ENCODE assay signal across 21 mouse cellular contexts in genomic region chr2:166121681-166122355, GRCm38 (mm10). TPM values are rescaled to one million over a fixed set of nuclear protein-coding genes. Genes with fewer than 3 reads are reported as not detected.
DNase-seq lines count a peak whose midpoint lies in the region; ATAC-seq and TF ChIP-seq lines count a peak whose summit lies in the region.
"Had no signal": no experiment of that assay in that cellular context is flagged by ENCODE, and none has a peak within 500 bp of the region (broad histone marks: within the 10 kb centered on the region; RNA-seq: fewer than 3 reads in every experiment).

No protein-coding gene starts in this region.

- H3K9ac ChIP-seq in heart, embryonic 15.5 days, result no peak overlapping the region
- no peak overlapping the region for H3K9ac ChIP-seq in heart, embryonic 11.5 days (ENCODE audit: low read depth, low read length)
- no peak overlapping the region for H3K9ac ChIP-seq in liver, postnatal 0 days (replicated peaks)
- no peak overlapping the region for H3K9ac ChIP-seq in liver, embryonic 12.5 days
- H3K9ac ChIP-seq: forebrain, embryonic 15.5 days; lung, embryonic 15.5 days; midbrain, embryonic 13.5 days; neural tube, embryonic 15.5 days had no signal

- peaks cover 45% of the 10 kb centered on the region for H3K4me1 ChIP-seq in heart, embryonic 15.5 days (replicated peaks)
- peaks cover 9% of the 10 kb centered on the region for H3K4me1 ChIP-seq in heart, embryonic 11.5 days (ENCODE audit: control insufficient read depth, insufficient read depth, low read length)
- H3K4me1 ChIP-seq in liver, postnatal 0 days (ENCODE audit: insufficient read depth), result no peaks in the 10 kb centered on the region
- no peaks in the 10 kb centered on the region for H3K4me1 ChIP-seq in liver, embryonic 12.5 days
- H3K4me1 ChIP-seq: forebrain, embryonic 15.5 days; midbrain, embryonic 13.5 days had no signal

- DNase-seq in liver, postnatal 0 days, result peak; percentile 38
- DNase-seq in kidney, postnatal 14 days, result peak; percentile 59
- DNase-seq in adrenal gland, adult (ENCODE audit: inconsistent age in 2 of 2, low spot score in 1 of 2), result no peak
- no peak for DNase-seq in adrenal gland, adult 8-10 months
- DNase-seq: adrenal gland, postnatal 14 days; cerebellum, adult 18-20 months; heart, adult 2 months; heart, postnatal 4 days; right cerebral cortex, postnatal 25 days; thymus, postnatal 25 days had no signal

- TF ChIP-seq EP300 in liver, postnatal 0 days (IDR thresholded peaks at IDR 0.05; ENCODE audit: low read depth), result no peak

- H3K4me3 ChIP-seq in heart, embryonic 15.5 days, result no peak overlapping the region
- no peak overlapping the region for H3K4me3 ChIP-seq in heart, embryonic 11.5 days (ENCODE audit: low read depth, low read length)
- H3K4me3 ChIP-seq in liver, postnatal 0 days (ENCODE audit: low read depth, low read length), result no peak overlapping the region
- H3K4me3 ChIP-seq in liver, embryonic 12.5 days, result no peak overlapping the region
- H3K4me3 ChIP-seq: erythroblast, embryonic 14.5 days; forebrain, embryonic 15.5 days; heart, adult 2 months; lung, embryonic 15.5 days; midbrain, embryonic 13.5 days; myocyte; neural tube, embryonic 15.5 days had no signal

- H3K27me3 ChIP-seq in heart, embryonic 15.5 days, result no peaks in the 10 kb centered on the region
- no peaks in the 10 kb centered on the region for H3K27me3 ChIP-seq in heart, embryonic 11.5 days (ENCODE audit: control insufficient read depth, insufficient read depth, low read length)
- H3K27me3 ChIP-seq in liver, postnatal 0 days (ENCODE audit: insufficient read depth, low read length), result no peaks in the 10 kb centered on the region
- no peaks in the 10 kb centered on the region for H3K27me3 ChIP-seq in liver, embryonic 12.5 days (replicated peaks)
- H3K27me3 ChIP-seq: forebrain, embryonic 15.5 days; lung, embryonic 15.5 days; midbrain, embryonic 13.5 days; neural tube, embryonic 15.5 days had no signal

- no peak for TF ChIP-seq CTCF in liver, postnatal 0 days (IDR thresholded peaks at IDR 0.05; ENCODE audit: low read depth)

- no peak overlapping the region for H3K4me2 ChIP-seq in heart, embryonic 15.5 days
- no peak overlapping the region for H3K4me2 ChIP-seq in heart, embryonic 11.5 days
- no peak overlapping the region for H3K4me2 ChIP-seq in liver, postnatal 0 days (ENCODE audit: low read depth, low read length)
- H3K4me2 ChIP-seq in liver, embryonic 12.5 days, result no peak overlapping the region
- H3K4me2 ChIP-seq: forebrain, embryonic 15.5 days; liver, embryonic 11.5 days; lung, embryonic 15.5 days; midbrain, embryonic 13.5 days; neural tube, embryonic 15.5 days had no signal

- no peak for ATAC-seq in heart, embryonic 15.5 days (replicated peaks; ENCODE audit: insufficient number of reproducible peaks, insufficient read depth, low FRiP score, low read depth)
- no peak for ATAC-seq in heart, embryonic 11.5 days (replicated peaks; ENCODE audit: insufficient number of reproducible peaks, low FRiP score, low TSS enrichment)
- ATAC-seq in liver, postnatal 0 days, result peak; percentile 84
- no peak for ATAC-seq in liver, embryonic 12.5 days
- ATAC-seq: forebrain, embryonic 15.5 days; midbrain, embryonic 13.5 days had no signal

- H3K27ac ChIP-seq in heart, embryonic 15.5 days, result 0 out of 2 replicates have a peak overlapping the region, but pooled peaks have one; percentile 62
- H3K27ac ChIP-seq in heart, embryonic 11.5 days (ENCODE audit: low read depth, low read length), result no peak overlapping the region
- H3K27ac ChIP-seq in liver, postnatal 0 days (ENCODE audit: low read depth), result no peak overlapping the region
- H3K27ac ChIP-seq in liver, embryonic 12.5 days, result no peak overlapping the region
- H3K27ac ChIP-seq: forebrain, embryonic 15.5 days; heart, adult 2 months; lung, embryonic 15.5 days; midbrain, embryonic 13.5 days; neural tube, embryonic 15.5 days had no signal

- WGBS in heart, embryonic 15.5 days, result 82% methylated on average over 14 of the region's 14 CpGs
- WGBS in heart, embryonic 11.5 days (ENCODE audit: insufficient replicate concordance), result 77% methylated on average over 14 of the region's 14 CpGs
- 65% methylated on average over 14 of the region's 14 CpGs for WGBS in liver, postnatal 0 days (ENCODE audit: insufficient replicate concordance)
- WGBS in liver, embryonic 12.5 days (ENCODE audit: insufficient replicate concordance), result 63% methylated on average over 14 of the region's 14 CpGs

- no peaks in the 10 kb centered on the region; the same call in 1 of the 2 replicates for H3K36me3 ChIP-seq in heart, embryonic 15.5 days
- H3K36me3 ChIP-seq in heart, embryonic 11.5 days (ENCODE audit: control insufficient read depth, insufficient read depth, low read length), result peaks cover 3% of the 10 kb centered on the region
- H3K36me3 ChIP-seq in liver, postnatal 0 days (replicated peaks; ENCODE audit: insufficient read depth, low read length), result no peaks in the 10 kb centered on the region
- H3K36me3 ChIP-seq in liver, embryonic 12.5 days, result no peaks in the 10 kb centered on the region
- H3K36me3 ChIP-seq: forebrain, embryonic 15.5 days; lung, embryonic 15.5 days had no signal

- no peaks in the 10 kb centered on the region for H3K9me3 ChIP-seq in heart, embryonic 15.5 days (replicated peaks)
- H3K9me3 ChIP-seq in heart, embryonic 11.5 days (replicated peaks; ENCODE audit: control insufficient read depth, low read length), result no peaks in the 10 kb centered on the region
- no peaks in the 10 kb centered on the region for H3K9me3 ChIP-seq in liver, postnatal 0 days (ENCODE audit: low read length)
- H3K9me3 ChIP-seq in liver, embryonic 12.5 days (replicated peaks), result no peaks in the 10 kb centered on the region
- H3K9me3 ChIP-seq: forebrain, embryonic 15.5 days; lung, embryonic 15.5 days; midbrain, embryonic 13.5 days; neural tube, embryonic 15.5 days had no signal

RNA-seq across cellular contexts. Expression of gene Sulf2, which starts 33.6 kb away (rescaled TPM):
- polyA plus RNA-seq in heart, embryonic 15.5 days (2015; fragmentation: Nextera tagmentation; extraction: Ambion mirVana), result 80.6 and 94.0 TPM in 2 replicates
- polyA plus RNA-seq in heart, embryonic 11.5 days (2014; fragmentation: Nextera tagmentation; extraction: Ambion mirVana), result 111 and 114 TPM in 2 replicates
- 1.6 and 1.8 TPM in 2 replicates for polyA plus RNA-seq in liver, postnatal 0 days (2015; fragmentation: Nextera tagmentation; extraction: Ambion mirVana)
- polyA plus RNA-seq in liver, embryonic 12.5 days (2016; fragmentation: Nextera tagmentation; extraction: Ambion mirVana), result 7.5 and 11.8 TPM in 2 replicates
- total RNA-seq in adrenal gland, adult 8-10 months (2022), result 100 to 1,000 TPM in 2 of 4 experiments, 10 to 100 TPM in 2; 44.6 to 150 (median 89.6) TPM
- total RNA-seq: CH12.LX had no signal

Comparison
In these comparisons a context has a peak if more than half of its experiments do, and no peak if none do; other contexts are left out.
1. DNase-seq: peak in liver, postnatal 0 days (single experiment) and kidney, postnatal 14 days (single experiment); none in adrenal gland, adult (0 of 2) and adrenal gland, adult 8-10 months (single experiment).